Mouse (Mus musculus) ES-E14 (cell line): ENCODE measurements around the gene Gm8994.

Source experiments
- CHD2 ChIP-seq: IDR thresholded peaks from 2 replicates; pipeline ENCODE4 v1.6.1; 2014; ENCODE audit warnings: mild to moderate bottlenecking, low read depth, low read length, inconsistent platforms
- MAFK ChIP-seq: IDR thresholded peaks from 2 replicates; pipeline ENCODE4 v1.6.1; 2014; ENCODE audit warnings: mild to moderate bottlenecking, low read depth, low read length, inconsistent platforms; ENCODE audit not compliant: insufficient read depth
- ZC3H11A ChIP-seq: IDR thresholded peaks from 2 replicates; pipeline ENCODE4 v1.6.1; 2012; ENCODE audit warnings: low read depth, mild to moderate bottlenecking, inconsistent platforms, low read length, borderline replicate concordance
- ZNF384 ChIP-seq: IDR thresholded peaks from 2 replicates; pipeline ENCODE4 v1.6.1; 2012; ENCODE audit warnings: low read depth, low read length, inconsistent platforms

DNA sequence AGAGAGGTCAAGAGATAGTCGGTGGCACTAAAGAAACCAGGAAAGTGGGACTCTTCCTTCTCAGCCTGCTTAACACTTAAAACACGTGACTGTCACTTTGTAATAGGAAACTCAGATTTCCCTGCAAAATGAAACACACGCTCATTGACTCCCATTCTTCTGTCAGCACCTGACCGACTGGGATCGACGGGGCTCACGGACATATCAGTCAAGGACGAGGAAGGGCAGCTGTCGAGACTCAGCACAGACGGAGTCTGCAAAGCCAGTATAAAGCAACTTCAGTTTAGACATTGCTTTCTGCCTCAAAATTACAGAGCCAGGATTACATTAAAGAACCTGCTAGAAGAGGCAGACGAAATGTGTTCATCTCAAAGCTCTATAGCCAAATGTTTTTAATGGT lies 41.2 kb upstream of the Gm8994 start:
- TF ChIP-seq ZC3H11A (no peak), MAFK (no peak), CHD2 (no peak), ZNF384 (no peak)
